Mouse (Mus musculus) layer of hippocampus, adult 9-11 months (tissue): Measurements from ENCODE around the gene Tbc1d9.

ENCODE experiments used
- DNase-seq: peaks from one replicate; pipeline ENCODE4 v3.0.0; 2022

Gene Tbc1d9

DNA sequence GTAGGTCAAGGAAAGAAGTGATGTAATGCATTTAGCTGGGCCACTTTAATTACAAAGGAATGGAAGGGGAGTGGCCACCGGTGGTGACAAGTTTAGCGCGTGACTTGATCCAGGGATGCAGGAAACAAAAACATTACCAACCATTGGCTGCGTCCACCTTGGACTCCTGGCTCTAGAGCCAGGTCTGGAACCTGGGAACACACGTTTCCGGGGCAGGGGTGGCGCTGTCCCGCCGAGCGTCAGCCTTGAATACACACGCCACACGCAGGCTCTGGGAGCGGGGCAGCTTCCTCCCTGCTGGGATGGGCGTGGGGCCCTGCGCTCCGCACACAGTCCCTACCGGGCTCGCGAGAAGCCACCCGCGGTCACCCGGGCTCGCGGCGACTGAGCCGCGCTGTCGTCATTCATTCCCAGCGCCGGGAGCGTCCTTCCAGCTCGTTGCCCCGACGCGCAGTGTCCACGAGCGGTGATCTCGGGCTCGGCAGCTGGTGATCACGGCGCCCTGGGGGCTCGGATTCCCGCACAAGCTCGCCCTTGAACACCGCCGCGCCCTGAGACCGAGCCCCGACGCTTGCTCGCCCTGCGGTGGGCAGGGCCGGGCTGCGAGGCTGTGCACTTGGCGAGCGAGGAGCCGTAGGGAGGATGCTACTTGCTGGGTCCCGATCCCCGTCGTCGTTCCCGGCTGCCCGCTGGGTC, at the start of gene Tbc1d9:
Gene Tbc1d9, plus strand, starts transcription at position 118 of the 696 bp plus-strand sequence.
- peak; percentile 51 for DNase-seq

GRCm38 (mm10) chr8:83135086-83135485, 30.1 kb upstream of the Tbc1d9 start:
- no peak for DNase-seq

DNA sequence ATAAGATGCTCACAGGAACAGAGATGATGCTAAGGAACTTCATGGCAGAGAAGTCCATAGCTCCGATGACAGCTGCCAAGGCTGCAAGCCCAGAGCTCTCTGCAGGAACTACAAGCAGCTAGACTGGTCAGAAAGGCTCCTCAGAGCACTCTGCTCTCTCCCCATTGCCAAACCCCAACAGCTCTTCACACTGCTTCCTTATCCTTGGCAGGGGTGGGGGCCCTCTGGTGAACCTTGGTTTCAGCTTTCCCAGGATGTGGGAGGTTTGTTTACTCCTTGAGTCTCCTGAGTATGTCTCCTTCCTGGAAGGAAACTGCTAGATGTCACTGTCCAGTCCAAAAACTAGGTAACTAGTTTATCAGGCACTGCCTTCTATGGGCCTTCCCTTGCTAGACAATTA, 25.1 kb upstream of the Tbc1d9 start:
- DNase-seq, result no peak

DNA sequence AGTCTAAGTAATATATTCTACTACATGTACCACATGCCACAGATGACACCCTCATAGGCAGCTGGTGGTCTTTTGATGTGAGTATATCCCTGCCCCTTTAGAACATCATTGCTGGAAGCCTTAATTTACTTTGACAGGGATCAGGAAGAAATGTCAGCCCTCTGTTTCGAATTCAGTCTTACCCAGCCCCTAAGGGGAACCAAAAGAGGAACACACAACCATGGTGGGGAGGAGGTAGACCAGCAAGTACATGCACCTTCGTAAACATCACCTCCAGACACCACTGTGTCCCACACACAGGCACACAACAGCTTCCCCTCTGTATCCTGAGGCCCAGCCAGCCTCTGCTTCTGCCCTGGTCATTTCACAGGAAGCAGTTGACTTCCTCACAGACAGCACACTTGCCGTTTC, 24.4 kb upstream of the Tbc1d9 start:
- DNase-seq, result peak; percentile 49

DNA sequence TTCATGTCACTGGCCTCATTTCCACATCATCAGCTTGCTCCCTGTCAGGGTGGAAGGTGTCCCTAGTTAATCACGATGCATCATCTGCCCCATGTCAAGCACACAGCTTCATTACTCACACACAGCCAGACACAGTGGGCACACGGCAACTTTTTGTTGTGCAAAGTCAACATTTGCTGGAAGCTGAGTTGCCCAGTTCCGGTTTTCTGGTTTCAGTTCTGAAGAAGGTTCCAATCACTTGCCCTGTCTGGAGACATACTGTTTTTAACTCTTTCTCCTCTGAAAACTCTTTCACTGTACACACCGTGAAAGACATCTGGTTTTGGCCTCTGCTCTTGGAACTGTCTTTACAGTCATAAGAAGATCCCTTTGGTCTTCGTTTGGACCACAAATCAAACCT, 23.8 kb upstream of the Tbc1d9 start:
- DNase-seq, result peak; percentile 38

GRCm38 (mm10) chr8:83144601-83145000, 20.6 kb upstream of the Tbc1d9 start:
- DNase-seq, result no peak

GRCm38 (mm10) chr8:83145421-83145820, 19.7 kb upstream of the Tbc1d9 start:
- no peak for DNase-seq

DNA sequence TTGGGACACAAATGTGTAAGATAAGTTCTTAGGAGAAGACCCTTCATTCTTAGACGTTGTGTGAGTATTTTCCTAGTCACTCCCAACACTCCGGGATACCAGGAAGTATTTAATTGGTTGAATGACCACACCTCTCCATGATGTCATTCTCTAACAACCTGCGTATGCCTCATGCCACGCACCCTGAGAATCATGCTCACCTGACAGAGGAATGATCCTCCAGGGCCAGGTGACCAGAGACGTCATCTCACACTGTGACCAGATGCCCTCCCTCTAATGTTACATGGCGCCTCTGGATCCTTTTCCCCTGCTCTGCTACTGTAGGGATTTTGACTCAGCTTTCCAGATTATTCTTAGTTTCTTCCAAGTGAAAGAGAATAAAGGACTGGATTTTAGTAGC, 16.0 kb upstream of the Tbc1d9 start:
- no peak for DNase-seq

- no peak for DNase-seq
Observed at GRCm38 (mm10) chr8:83152055-83152454, 13.1 kb upstream of the Tbc1d9 start.

GRCm38 (mm10) chr8:83152470-83152869, 12.7 kb upstream of the Tbc1d9 start:
- DNase-seq, result no peak

DNA sequence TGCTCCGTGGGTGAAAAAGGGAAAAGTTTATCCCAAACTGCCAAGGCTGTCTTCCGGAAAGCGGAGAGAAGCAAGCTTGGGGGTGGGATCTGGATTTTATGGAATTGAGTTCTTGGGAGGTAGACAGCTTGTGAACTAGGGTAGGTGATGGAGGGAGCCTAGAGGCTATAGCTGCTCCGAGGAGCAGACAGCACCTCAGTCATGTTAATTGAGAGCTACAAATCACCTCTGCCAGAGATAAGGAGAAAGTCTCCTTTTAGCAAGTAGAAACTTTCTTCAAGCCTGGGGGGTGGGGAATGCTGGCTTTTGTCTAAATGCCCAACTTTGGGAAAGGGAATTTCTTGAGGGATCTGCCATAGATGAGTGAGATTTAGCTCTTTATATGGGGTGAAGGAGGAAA, 10.0 kb upstream of the Tbc1d9 start:
- DNase-seq, result no peak

DNA sequence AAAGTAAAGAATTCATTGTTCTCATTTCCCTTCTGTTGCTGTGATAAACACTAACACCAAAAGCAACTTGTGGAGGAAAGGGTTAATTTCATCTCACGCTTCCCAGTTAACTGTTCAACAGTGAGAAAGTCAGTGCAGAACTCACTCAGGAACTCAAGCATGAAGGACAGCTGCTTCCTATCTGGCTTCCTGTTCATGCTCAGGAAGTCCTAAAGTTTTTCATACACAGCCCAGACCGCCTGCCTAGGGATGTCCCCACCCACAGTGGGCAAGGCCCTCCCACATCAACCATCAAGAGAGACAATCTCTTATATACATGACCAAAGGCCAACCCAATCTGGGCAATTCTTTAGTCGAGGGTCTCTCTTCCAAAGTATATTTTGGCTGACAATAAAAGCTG, 6.2 kb upstream of the Tbc1d9 start:
- no peak for DNase-seq

- DNase-seq, result no peak
Observed at GRCm38 (mm10) chr8:83159615-83160014, 5.5 kb upstream of the Tbc1d9 start.

GRCm38 (mm10) chr8:83160613-83161012, 4.5 kb upstream of the Tbc1d9 start:
- DNase-seq, result no peak

DNA sequence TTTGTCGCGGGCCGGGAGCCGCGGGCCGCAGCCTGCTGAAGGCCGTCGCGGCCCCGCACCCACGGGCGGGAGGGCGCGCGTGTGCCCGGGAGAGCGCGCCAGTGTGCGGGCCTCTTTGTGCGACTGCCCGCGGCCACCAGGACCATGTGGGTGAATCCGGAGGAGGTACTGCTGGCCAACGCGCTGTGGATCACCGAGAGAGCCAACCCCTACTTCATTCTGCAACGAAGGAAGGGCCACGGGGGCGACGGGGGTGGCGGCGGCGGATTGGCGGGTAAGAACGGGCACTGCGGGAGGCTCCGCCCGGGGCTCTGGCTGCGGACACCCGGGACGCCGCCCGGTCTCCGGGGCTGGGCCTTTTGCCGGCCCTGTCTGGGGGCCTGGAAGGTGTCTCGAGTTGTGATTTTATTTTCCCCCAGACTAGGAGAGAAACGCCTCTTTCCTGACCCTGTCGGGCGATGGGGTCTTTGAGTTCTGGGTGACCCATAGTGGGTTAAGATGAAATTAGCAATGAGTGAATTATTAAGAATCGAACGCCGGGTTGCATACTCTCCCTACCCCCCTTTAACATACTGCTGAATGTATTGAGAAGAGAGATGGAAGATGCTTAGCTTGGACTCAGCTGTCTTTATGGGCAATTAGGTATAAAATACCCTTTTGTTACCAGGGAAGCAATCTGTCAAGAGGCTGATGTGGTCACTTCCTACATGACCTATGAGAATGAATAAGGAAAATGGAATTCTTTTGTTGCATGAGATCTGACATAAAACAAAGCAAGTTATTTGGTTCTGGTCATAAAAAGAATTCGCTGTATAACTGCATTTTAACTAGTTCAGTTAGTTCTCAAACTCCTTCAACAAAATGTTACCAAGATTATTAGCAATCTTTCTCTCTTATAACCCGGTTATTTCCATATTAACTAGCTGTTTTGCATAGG, 1.0 kb downstream of the Tbc1d9 start, which contains the start of gene Gm10645:
Gene Gm10645, minus strand, starts transcription at position 240 of the 937 bp plus-strand sequence.
- DNase-seq, result peak; percentile 37

GRCm38 (mm10) chr8:83167932-83168331, 2.8 kb downstream of the Tbc1d9 start:
- DNase-seq, result no peak

DNA sequence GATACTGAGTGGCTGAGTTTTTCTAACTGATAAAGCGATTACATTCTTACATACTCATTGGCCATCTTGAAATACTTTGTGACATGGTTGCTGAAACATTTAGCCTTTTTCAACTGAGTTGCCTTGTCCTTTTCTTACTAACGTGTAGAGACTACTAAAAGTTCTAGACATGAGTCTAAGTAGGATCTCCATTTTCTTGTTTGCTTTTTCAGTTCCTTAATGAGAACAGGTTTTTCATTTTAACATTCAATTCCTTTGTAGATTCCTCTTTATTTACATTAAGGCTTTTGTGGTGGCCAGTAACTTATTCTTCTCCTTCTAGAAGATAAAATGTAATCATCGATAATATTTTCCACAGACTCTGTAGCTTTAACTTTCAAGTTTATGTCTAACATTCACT, 4.0 kb downstream of the Tbc1d9 start:
- no peak for DNase-seq

DNA sequence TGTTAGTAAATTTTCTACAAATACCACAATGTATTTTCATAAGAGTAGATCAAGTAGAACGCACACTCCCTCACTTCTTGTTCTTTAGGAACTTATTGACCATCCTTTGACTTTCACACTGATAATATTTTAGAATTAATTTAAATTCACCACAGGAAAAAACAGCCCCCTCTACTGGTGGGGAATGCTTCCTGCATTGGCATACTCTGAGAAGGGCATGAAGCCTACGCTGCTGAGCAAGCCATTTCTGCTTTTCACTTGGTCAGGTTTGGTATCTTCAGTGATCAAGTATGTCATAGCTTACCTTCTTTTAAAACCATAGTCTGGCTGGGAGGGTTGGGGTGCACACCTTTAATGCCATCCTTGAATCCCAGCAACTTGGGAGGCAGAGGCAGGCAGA, 4.6 kb downstream of the Tbc1d9 start:
- no peak for DNase-seq

- DNase-seq, result no peak
Observed at GRCm38 (mm10) chr8:83170894-83171293, 5.7 kb downstream of the Tbc1d9 start.

DNA sequence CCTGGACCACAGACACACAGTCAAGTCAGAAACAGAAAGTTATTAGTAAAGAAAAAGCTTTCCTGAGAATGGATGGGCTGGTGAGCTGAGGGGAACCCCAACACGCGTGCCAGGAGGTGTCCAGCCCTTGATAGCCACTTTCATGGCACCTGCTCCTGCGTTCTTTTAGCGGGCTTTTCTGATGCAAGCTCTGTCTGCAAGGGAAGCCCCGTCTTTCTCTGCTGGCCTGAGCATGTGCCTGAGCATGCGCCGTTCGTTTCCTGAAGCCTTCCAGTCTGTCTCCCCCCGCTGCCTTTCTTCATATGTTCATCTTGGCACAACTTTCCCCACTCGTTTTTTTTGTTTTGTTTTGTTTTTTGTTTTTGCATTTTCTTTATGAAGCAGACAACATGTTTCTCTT, 10.5 kb downstream of the Tbc1d9 start:
- DNase-seq, result peak; percentile 50

DNA sequence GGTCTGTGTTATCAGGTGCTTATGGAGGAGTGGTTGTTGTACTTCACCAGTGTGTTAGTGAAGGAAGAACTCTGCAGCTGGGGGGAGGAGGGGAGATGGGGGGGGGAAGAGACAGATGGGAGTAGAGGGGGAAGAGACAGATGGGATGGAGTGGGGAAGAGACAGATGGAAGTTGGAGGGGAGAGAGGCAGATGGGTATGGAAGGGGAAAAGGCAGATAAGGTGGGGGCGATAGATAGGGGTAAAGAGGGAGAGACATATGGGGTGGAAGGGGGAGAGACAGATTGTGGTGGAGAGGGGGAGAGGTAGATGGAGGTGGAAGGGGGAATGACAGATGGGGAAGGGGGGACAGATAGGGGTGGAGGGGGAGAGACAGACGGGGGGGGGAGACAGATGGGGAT, 11.6 kb downstream of the Tbc1d9 start:
- no peak for DNase-seq

DNA sequence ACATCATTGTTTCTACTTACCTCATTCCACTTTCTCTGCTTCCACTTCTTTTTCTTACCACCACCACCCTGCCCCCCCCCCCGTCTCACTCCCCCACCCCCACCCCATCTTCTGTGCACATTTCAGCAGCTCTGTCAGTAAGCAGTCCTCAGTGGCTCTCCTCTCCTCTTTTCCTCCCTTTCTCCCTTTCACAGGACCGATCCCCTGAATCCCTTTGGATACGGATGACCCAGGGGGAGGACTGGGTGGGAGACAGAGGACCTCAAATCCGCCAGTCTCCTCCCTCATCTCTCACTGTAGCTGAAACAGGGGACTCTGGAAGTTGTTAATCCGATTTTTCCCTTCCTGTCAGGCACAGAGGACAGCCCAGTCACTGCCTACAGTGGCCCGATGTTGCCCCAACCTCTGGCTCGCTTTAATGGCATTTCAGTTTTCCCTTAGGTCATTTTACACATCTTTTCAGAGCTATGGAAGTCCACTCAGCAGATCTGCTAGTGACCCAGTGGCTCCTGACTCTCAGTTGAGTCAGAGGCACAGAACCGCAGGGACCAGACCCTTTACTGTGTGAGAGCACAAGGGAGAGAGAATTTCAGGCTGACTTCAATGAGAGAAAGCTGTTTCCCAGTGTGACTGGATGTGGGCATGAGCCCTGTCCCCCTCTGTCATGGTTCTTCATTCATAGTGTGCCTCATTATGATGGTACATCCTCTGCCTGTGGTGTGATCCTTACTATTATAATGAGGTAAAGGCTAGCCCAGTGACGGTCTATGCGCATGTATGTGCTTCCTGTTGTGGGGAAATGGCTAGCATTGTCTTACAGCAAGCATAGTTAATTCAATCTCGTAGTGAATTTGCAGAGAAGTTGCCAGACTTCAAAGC, 12.4 kb downstream of the Tbc1d9 start:
- no peak for DNase-seq

- no peak for DNase-seq
Observed at GRCm38 (mm10) chr8:83178228-83178742, 13.1 kb downstream of the Tbc1d9 start.
